Comparison of ENCODE assay signal across 9 mouse cellular contexts in genomic region chr3:76067920-76068319, GRCm38 (mm10). TPM values are rescaled to one million over a fixed set of nuclear protein-coding genes. Genes with fewer than 3 reads are reported as not detected.
A peak's percentile ranks its signal among the peaks of the same experiment; 100 is the strongest.
DNase-seq lines count a peak whose midpoint lies in the region; ATAC-seq and TF ChIP-seq lines count a peak whose summit lies in the region.
"Had no signal": no experiment of that assay in that cellular context is flagged by ENCODE, and none has a peak within 500 bp of the region (broad histone marks: within the 10 kb centered on the region; RNA-seq: fewer than 3 reads in every experiment).

No protein-coding gene starts in this region.

- no peak overlapping the region for H3K27ac ChIP-seq in embryonic facial prominence, embryonic 11.5 days (replicated peaks; ENCODE audit: low read depth, low read length)
- no peak overlapping the region for H3K27ac ChIP-seq in embryonic facial prominence, embryonic 10.5 days (replicated peaks)
- H3K27ac ChIP-seq in liver, adult 2 months (replicated peaks; ENCODE audit: insufficient read depth, low read depth, low read length), result no peak overlapping the region
- H3K27ac ChIP-seq in liver, embryonic 12.5 days, result no peak overlapping the region

- DNase-seq in embryonic facial prominence, embryonic 11.5 days (ENCODE audit: low spot score), result peak; percentile 94
- no peak for DNase-seq in embryonic facial prominence, embryonic 10.5 days (ENCODE audit: low spot score)
- DNase-seq in liver, adult 2 months (ENCODE audit: extremely low read depth, low read depth, low spot score), result peak; percentile 63
- peak; percentile 88 for DNase-seq in brain, adult 2 months (ENCODE audit: low read depth, low spot score)
- peak; percentile 78 for DNase-seq in naive thymus-derived CD4-positive, alpha-beta T cell, adult 2 months (ENCODE audit: low read depth)
- no peak for DNase-seq in right cerebral cortex, postnatal 10 days (ENCODE audit: low spot score in 2 of 2)

- ATAC-seq in embryonic facial prominence, embryonic 11.5 days (replicated peaks; ENCODE audit: insufficient number of reproducible peaks, low FRiP score, low TSS enrichment, low read depth), result no peak
- no peak for ATAC-seq in liver, embryonic 12.5 days
- peak; percentile 79 for ATAC-seq in granulocyte monocyte progenitor cell, adult 5-6 weeks (replicated peaks; ENCODE audit: poor library complexity, severe bottlenecking)

- no peak overlapping the region for H3K4me3 ChIP-seq in embryonic facial prominence, embryonic 11.5 days (ENCODE audit: low read depth, low read length)
- no peak overlapping the region for H3K4me3 ChIP-seq in embryonic facial prominence, embryonic 10.5 days
- H3K4me3 ChIP-seq in liver, adult 2 months (ENCODE audit: insufficient read depth, low read depth, low read length), result no peak overlapping the region
- no peak overlapping the region for H3K4me3 ChIP-seq in liver, embryonic 12.5 days

- no peaks in the 10 kb centered on the region for H3K79me2 ChIP-seq in liver, adult 2 months (ENCODE audit: control insufficient read depth, insufficient read depth, low read length)

- H3K36me3 ChIP-seq in embryonic facial prominence, embryonic 11.5 days (replicated peaks; ENCODE audit: control insufficient read depth, insufficient read depth, low read depth, low read length), result no peaks in the 10 kb centered on the region
- H3K36me3 ChIP-seq in embryonic facial prominence, embryonic 10.5 days (replicated peaks), result no peaks in the 10 kb centered on the region
- no peaks in the 10 kb centered on the region for H3K36me3 ChIP-seq in liver, adult 2 months (ENCODE audit: control insufficient read depth, insufficient read depth, low read length)
- H3K36me3 ChIP-seq in liver, embryonic 12.5 days, result no peaks in the 10 kb centered on the region

- peak; percentile 42 for TF ChIP-seq CTCF in liver, adult 2 months (IDR thresholded peaks at IDR 0.05; ENCODE audit: low read depth, low read length)

- no peak overlapping the region for H3K9ac ChIP-seq in embryonic facial prominence, embryonic 11.5 days (replicated peaks; ENCODE audit: low read length)
- no peak overlapping the region for H3K9ac ChIP-seq in liver, adult 2 months (ENCODE audit: low read depth, low read length)
- no peak overlapping the region for H3K9ac ChIP-seq in liver, embryonic 12.5 days

- TF ChIP-seq POLR2A in liver, adult 2 months (IDR thresholded peaks at IDR 0.05; ENCODE audit: extremely low read depth, insufficient read depth, low read length), result no peak

- H3K9me3 ChIP-seq in embryonic facial prominence, embryonic 11.5 days (replicated peaks; ENCODE audit: control insufficient read depth, low read length), result no peaks in the 10 kb centered on the region
- H3K9me3 ChIP-seq in embryonic facial prominence, embryonic 10.5 days, result no peaks in the 10 kb centered on the region
- H3K9me3 ChIP-seq in liver, embryonic 12.5 days (replicated peaks), result no peaks in the 10 kb centered on the region

- no peaks in the 10 kb centered on the region for H3K27me3 ChIP-seq in embryonic facial prominence, embryonic 11.5 days (ENCODE audit: control insufficient read depth, insufficient read depth, low read length)
- no peaks in the 10 kb centered on the region for H3K27me3 ChIP-seq in embryonic facial prominence, embryonic 10.5 days (replicated peaks; ENCODE audit: low read depth, poor library complexity, severe bottlenecking)
- H3K27me3 ChIP-seq in liver, adult 2 months (ENCODE audit: control insufficient read depth, insufficient read depth, low read length), result no peaks in the 10 kb centered on the region
- H3K27me3 ChIP-seq in liver, embryonic 12.5 days (replicated peaks), result no peaks in the 10 kb centered on the region

- 3% methylated on average over 3 of the region's 3 CpGs for WGBS in embryonic facial prominence, embryonic 11.5 days
- WGBS in embryonic facial prominence, embryonic 10.5 days, result 4% methylated on average over 3 of the region's 3 CpGs
- 1% methylated on average over 3 of the region's 3 CpGs for WGBS in liver, adult 2 months
- 3% methylated on average over 3 of the region's 3 CpGs for WGBS in liver, embryonic 12.5 days (ENCODE audit: insufficient replicate concordance)

- H3K4me2 ChIP-seq in embryonic facial prominence, embryonic 11.5 days (ENCODE audit: low read depth, low read length), result no peak overlapping the region
- H3K4me2 ChIP-seq in liver, embryonic 12.5 days, result no peak overlapping the region

- H3K4me1 ChIP-seq in embryonic facial prominence, embryonic 11.5 days (ENCODE audit: control insufficient read depth, insufficient read depth, low read length), result no peaks in the 10 kb centered on the region
- H3K4me1 ChIP-seq in embryonic facial prominence, embryonic 10.5 days, result no peaks in the 10 kb centered on the region
- H3K4me1 ChIP-seq in liver, adult 2 months (ENCODE audit: control insufficient read depth, insufficient read depth, low read length), result no peaks in the 10 kb centered on the region; the same call in 1 of the 2 replicates
- H3K4me1 ChIP-seq in liver, embryonic 12.5 days, result no peaks in the 10 kb centered on the region

RNA-seq across cellular contexts. Expression of gene Fstl5, which starts 6.2 kb away (rescaled TPM):
- 4.6 and 6.6 TPM in 2 replicates for polyA plus RNA-seq in embryonic facial prominence, embryonic 11.5 days (2014; fragmentation: Nextera tagmentation; extraction: Ambion mirVana)
- 0.94 and 2.5 TPM in 2 replicates for polyA plus RNA-seq in embryonic facial prominence, embryonic 10.5 days (2016; fragmentation: Nextera tagmentation; extraction: Ambion mirVana)
- 0.07 TPM in 1 of 2 replicates, not detected in the other for total RNA-seq in liver, adult 2 months (2014; rRNA removed)
- not detected in 2 replicates for polyA plus RNA-seq in liver, adult 2 months (2012; rRNA removed)
- not detected in 2 replicates for polyA plus RNA-seq in liver, embryonic 12.5 days (2016; fragmentation: Nextera tagmentation; extraction: Ambion mirVana)
- total RNA-seq in granulocyte monocyte progenitor cell, adult 5-6 weeks (2014; fragmentation: Nextera tagmentation), result not detected in 2 replicates
- not detected in 2 replicates for total RNA-seq in granulocyte monocyte progenitor cell, adult 5-6 weeks (2017)
- total RNA-seq: heart, postnatal 14 days had no signal

Comparison
In these comparisons a context has a peak if more than half of its experiments do, and no peak if none do; other contexts are left out.
1. DNase-seq: peak in embryonic facial prominence, embryonic 11.5 days (single experiment), liver, adult 2 months (single experiment), brain, adult 2 months (single experiment) and naive thymus-derived CD4-positive, alpha-beta T cell, adult 2 months (single experiment); none in embryonic facial prominence, embryonic 10.5 days (single experiment) and right cerebral cortex, postnatal 10 days (0 of 2).